Mouse (Mus musculus): ENCODE results near the gene Lars2.

DNA sequence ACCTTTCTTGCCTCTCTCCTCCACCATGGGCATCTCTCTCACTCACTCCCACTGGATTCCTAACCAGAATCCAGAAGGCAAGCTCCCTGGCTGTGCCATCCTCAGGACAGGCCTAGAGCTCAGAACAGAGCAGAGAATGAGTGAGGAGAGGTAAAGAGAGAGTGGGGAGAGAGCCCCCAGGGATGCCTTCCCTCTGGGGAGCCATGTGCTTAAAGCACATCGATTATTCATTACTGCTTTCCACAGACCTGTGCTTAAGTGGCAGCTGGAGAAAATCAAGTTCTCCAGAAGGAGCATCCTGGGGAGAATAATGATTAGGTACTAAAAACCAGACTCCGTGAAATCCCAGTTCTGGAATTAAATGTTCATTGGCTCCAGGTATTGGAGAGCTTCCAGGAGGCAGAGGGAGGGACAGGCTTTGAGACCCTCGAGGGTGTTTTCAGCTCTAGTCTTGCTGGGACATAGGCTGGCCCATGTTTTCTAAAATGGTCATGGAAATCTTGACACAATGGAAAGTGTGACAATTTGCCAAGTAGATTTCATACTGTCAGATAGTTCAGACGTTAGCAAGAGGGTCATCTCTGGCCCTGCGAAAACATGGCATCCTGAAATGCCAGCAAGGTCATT, 31.6 kb upstream of the Lars2 start:
- TF ChIP-seq CTCF (IDR thresholded peaks at IDR 0.05; ENCODE audit: insufficient read depth, low read depth, low read length) (no peak), POLR2A (IDR thresholded peaks at IDR 0.05; ENCODE audit: insufficient read depth, low read depth, low read length) (no peak)

Data from olfactory bulb, adult 2 months (tissue).